Mouse (Mus musculus) naive thymus-derived CD4-positive, alpha-beta T cell, adult 2 months (primary cell): ENCODE results near the gene Coq10a.
"Not testable (repeated sequence)": the region's sequence is repeated elsewhere in the genome, so short reads cannot be mapped to it uniquely, and the experiment has no call there.

Source experiments
- DNase-seq: peaks from one replicate; pipeline ENCODE4 v3.0.0-alpha.2; 2011; ENCODE audit warnings: low read depth

Gene Coq10a

GRCm38 (mm10) chr10:128343436-128343835 is 25.4 kb downstream of the Coq10a start:
- no peak for DNase-seq

DNA sequence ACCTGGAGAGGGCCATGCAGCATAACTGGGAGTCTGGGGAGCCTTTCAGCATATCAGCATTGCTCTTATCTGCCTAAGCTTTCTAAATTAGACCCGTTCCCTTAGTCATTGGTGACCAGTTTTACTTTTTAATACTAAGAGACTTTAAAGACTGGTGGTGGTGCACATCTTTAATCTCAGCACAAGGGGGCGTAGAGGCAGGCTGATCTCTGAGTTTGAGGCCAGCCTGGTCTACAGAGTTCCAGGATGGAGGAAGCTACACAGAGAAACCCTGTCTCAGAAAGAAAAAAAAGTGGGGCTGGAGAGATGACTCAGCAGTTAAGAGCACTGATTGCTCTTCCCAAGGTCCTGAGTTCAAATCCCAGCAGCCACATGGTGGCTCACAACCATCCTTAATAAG is 28.5 kb downstream of the Coq10a start:
- no peak for DNase-seq

- DNase-seq, result no peak
Observed at GRCm38 (mm10) chr10:128338948-128339347, 29.8 kb downstream of the Coq10a start.

GRCm38 (mm10) chr10:128338415-128338814 is 30.4 kb downstream of the Coq10a start:
- no peak for DNase-seq

- peak; percentile 97 for DNase-seq
Observed at GRCm38 (mm10) chr10:128337306-128338181, 31.3 kb downstream of the Coq10a start, which contains the start of gene Cs. Gene Cs (plus strand): TSS chr10:128337734.

DNA sequence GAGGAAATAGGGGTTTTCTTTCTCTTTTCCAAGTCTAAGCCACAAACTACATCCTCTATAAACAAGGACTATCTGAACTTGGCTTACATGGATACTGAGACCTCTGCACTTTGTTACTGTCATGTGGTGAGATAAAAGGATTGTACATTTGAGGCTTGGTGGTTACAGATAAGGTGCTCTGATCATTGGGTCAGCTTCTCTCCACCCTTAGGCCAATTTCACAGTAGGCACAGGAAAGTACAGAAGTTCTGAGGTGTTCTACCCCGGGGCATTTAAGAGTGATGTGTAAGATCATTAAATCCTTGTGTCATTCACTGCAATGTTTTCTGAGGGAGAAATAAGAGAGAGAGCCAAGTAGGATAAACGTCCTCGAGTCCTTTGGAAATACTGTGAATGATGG is 32.2 kb downstream of the Coq10a start:
- peak; percentile 34 for DNase-seq

- DNase-seq, result peak; percentile 29
Observed at GRCm38 (mm10) chr10:128336195-128336594, 32.6 kb downstream of the Coq10a start.

DNA sequence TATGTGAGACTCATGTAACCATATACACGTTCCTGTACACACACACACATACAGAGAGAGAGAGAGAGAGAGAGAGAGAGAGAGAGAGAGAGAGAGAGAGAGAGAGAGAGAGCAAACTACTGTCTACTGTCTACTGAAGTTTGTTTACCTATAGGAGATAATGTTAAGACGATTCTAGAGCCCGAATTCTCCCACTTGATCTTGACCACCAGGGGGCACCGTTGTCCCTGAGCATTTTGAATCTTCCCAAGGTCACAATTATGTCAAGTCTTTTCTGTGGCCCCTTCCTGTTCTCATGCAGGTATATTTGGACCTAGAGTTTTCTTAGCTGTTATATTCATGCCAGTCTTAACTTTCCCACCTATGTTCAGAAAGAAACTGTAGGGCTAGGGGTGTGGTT is 33.2 kb downstream of the Coq10a start:
- DNase-seq, result peak; percentile 93

- DNase-seq, result not testable (repeated sequence)
Observed at GRCm38 (mm10) chr10:128332358-128333249, 36.2 kb downstream of the Coq10a start.

- DNase-seq, result peak; percentile 35
Observed at GRCm38 (mm10) chr10:128327610-128328009, 41.2 kb downstream of the Coq10a start.

GRCm38 (mm10) chr10:128326825-128327224 is 42.0 kb downstream of the Coq10a start:
- no peak for DNase-seq

GRCm38 (mm10) chr10:128323516-128323915 is 45.3 kb downstream of the Coq10a start:
- peak; percentile 61 for DNase-seq

- peak; percentile 84 for DNase-seq
Observed at GRCm38 (mm10) chr10:128322141-128323108, 46.4 kb downstream of the Coq10a start, which contains the start of gene Cnpy2. Gene Cnpy2 (plus strand): TSS chr10:128322459.

GRCm38 (mm10) chr10:128321641-128322040 is 47.2 kb downstream of the Coq10a start:
- peak; percentile 19 for DNase-seq

- DNase-seq, result no peak
Observed at GRCm38 (mm10) chr10:128315578-128315977, 53.2 kb downstream of the Coq10a start.
